Mouse (Mus musculus) olfactory bulb, adult 2 months (tissue): Measurements from ENCODE around the gene Rps17.

ENCODE experiments used
- CTCF ChIP-seq: fragments of 200-500 bp; IDR thresholded peaks from 2 replicates; pipeline ENCODE4 v1.5.1; 2012; ENCODE audit warnings: low read depth, mild to moderate bottlenecking, low read length, moderate library complexity; ENCODE audit not compliant: insufficient read depth
- POLR2A ChIP-seq: fragments of 200-500 bp; IDR thresholded peaks from 2 replicates; pipeline ENCODE4 v1.6.1; 2012; ENCODE audit warnings: mild to moderate bottlenecking, low read depth, low read length, moderate library complexity; ENCODE audit not compliant: insufficient read depth

DNA sequence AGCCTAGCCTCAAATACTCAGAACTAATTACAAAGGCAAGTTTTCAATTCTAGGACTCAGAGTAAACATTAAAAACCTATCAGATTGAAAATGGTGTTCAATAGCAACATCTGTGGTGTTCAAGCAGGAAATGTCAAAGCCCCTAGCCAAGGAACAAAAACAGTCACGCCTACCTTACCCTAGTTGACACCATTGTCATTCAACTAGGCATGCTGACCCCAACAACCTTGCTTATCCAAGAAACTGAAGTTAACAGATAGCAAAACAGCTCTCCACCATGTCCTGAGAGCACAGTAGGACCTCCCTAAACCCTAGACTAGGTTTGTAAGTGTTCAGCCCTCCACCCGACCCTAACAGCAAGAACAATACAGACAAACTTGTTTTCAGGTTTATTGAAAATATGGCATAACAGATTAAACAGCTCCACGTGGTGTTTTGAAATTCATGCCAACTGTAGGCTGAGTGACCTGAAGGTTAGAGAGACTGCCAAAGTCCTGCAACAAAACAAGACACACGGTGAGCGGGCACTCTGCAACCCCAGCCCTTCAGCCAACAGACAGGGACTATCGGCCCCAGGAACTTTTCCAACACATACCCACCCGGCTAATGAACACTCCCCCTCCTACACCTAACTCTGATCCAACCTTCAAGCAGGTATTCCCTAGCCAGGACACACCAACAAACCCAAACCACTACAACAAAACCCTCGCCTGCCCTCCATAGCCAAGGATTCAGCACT lies 2.5 kb downstream of the Rps17 start:
- TF ChIP-seq CTCF (no peak), POLR2A (no peak)
